Mouse (Mus musculus) heart, embryonic 11.5 days (tissue): Measurements from ENCODE around the gene Rai1. TPM values are rescaled to one million over a fixed set of nuclear protein-coding genes. Genes with fewer than 3 reads are reported as not detected.

Experiments
- ATAC-seq: fragments of 200-750 bp; cut with Nextera tagmentation; replicated peaks from 2 replicates; pipeline ENCODE4 v1.8.0; 2017; ENCODE audit warnings: moderate library complexity; ENCODE audit not compliant: insufficient number of reproducible peaks, low FRiP score, low TSS enrichment
- H3K27ac ChIP-seq: fragments of 300-500 bp; sonication (generic); 2 replicates; pipeline ENCODE4 v1.5.1; 2014; ENCODE audit warnings: mild to moderate bottlenecking, low read depth, low read length
- H3K27me3 ChIP-seq: fragments of 300-500 bp; sonication (generic); 2 replicates; pipeline ENCODE4 v1.6.1; 2014; ENCODE audit warnings: mild to moderate bottlenecking, low read length, mixed read lengths; ENCODE audit not compliant: control insufficient read depth, insufficient read depth
- H3K36me3 ChIP-seq: fragments of 300-500 bp; sonication (generic); 2 replicates; pipeline ENCODE4 v1.6.1; 2014; ENCODE audit warnings: mild to moderate bottlenecking, low read length, moderate library complexity, mixed read lengths; ENCODE audit not compliant: control insufficient read depth, insufficient read depth
- H3K4me1 ChIP-seq: fragments of 300-500 bp; sonication (generic); 2 replicates; pipeline ENCODE4 v1.6.1; 2014; ENCODE audit warnings: low read length; ENCODE audit not compliant: control insufficient read depth, insufficient read depth
- H3K4me2 ChIP-seq: fragments of 300-500 bp; sonication (generic); 2 replicates; pipeline ENCODE4 v1.6.1; 2014; ENCODE audit warnings: mild to moderate bottlenecking, moderate library complexity
- H3K4me3 ChIP-seq: fragments of 300-500 bp; sonication (generic); 2 replicates; pipeline ENCODE4 v1.5.1; 2014; ENCODE audit warnings: low read depth, low read length
- H3K9ac ChIP-seq: fragments of 300-500 bp; sonication (generic); 2 replicates; pipeline ENCODE4 v1.6.1; 2014; ENCODE audit warnings: mild to moderate bottlenecking, low read depth, low read length, moderate library complexity
- H3K9me3 ChIP-seq: fragments of 300-500 bp; sonication (generic); replicated peaks from 2 replicates; pipeline ENCODE4 v1.6.1; 2016; ENCODE audit warnings: low read length; ENCODE audit not compliant: control insufficient read depth
- WGBS: fragments of 180-500 bp; shearing (Covaris S2); extraction: QIAGEN DNeasy Blood & Tissue Kit; methylation state at CpG from one replicate; pipeline ENCODE4 v1.1.7; 2014; ENCODE audit not compliant: insufficient replicate concordance; 5-methylcytosine and 5-hydroxymethylcytosine counted together
- polyA plus RNA-seq: library from polyadenylated mRNA; unstranded; fragments of >200 nt; fragmentation: Nextera tagmentation; extraction: Ambion mirVana; gene quantifications from 2 replicates; pipeline ENCODE4 v1.2.1, GENCODE M21; 2014

The Rai1 gene
- polyA plus RNA-seq, 1 experiment from 2014 or later, result 24.4 TPM

- no peak overlapping the region for H3K4me2 ChIP-seq
- no peaks in the 10 kb centered on the region for H3K27me3 ChIP-seq
- WGBS, result 54% methylated on average over 4 of the region's 4 CpGs
- no peaks in the 10 kb centered on the region for H3K36me3 ChIP-seq
- no peak for ATAC-seq
- no peak overlapping the region for H3K9ac ChIP-seq
- no peak overlapping the region for H3K4me3 ChIP-seq
- H3K4me1 ChIP-seq, result peaks cover 27% of the 10 kb centered on the region
- no peaks in the 10 kb centered on the region for H3K9me3 ChIP-seq
- no peak overlapping the region for H3K27ac ChIP-seq
These were observed 119.9 kb downstream of the Rai1 start for GRCm38 (mm10) chr11:60224676-60225075.

DNA sequence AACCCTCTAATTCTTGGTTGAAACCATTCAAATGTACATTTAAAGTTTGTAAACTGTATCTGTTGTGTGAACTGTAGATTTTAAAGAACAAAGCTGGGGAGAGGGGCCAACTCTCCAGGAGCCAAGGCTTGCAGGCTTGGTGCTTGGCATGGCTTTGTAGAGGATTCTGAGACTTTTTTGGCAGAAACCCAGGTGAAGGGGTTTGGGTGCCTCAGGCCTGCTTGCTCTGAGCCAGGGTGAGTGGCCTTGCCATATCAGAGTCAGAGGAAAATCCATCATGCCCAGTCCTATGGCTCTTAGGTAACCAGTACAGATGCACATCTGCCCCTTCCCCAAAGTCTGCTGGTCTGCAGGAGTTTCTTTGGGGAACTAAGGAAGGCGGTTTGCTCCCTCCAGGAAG is 121.1 kb downstream of the Rai1 start:
- H3K9me3 ChIP-seq, result no peaks in the 10 kb centered on the region
- no peak for ATAC-seq
- H3K4me2 ChIP-seq, result no peak overlapping the region
- H3K27ac ChIP-seq, result no peak overlapping the region
- H3K36me3 ChIP-seq, result no peaks in the 10 kb centered on the region
- WGBS, result 70% methylated on average over 1 of the region's 1 CpGs
- H3K4me1 ChIP-seq, result peaks cover 26% of the 10 kb centered on the region
- no peak overlapping the region for H3K4me3 ChIP-seq
- no peak overlapping the region for H3K9ac ChIP-seq
- no peaks in the 10 kb centered on the region for H3K27me3 ChIP-seq

DNA sequence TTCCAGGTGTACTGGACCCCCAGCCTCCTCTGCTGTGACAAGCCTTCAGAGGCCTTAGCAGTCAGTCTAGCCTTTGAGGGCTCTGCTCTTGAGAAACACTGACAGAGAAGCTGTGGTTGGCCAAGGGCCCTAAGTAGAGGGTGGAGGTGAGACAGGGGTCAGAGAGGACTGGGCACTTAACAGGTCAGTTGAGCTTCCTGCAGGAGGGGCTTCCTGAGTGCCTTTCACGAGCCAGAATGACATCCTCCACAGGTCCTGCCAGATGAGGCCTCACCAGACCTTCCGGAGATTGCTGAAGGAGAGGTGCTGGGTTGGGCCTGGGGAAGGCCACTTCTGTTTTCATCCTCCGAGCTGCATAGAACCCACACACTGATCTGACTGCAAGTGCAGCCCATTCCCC is 123.7 kb downstream of the Rai1 start:
- peaks cover 29% of the 10 kb centered on the region for H3K4me1 ChIP-seq
- H3K4me3 ChIP-seq, result no peak overlapping the region
- H3K4me2 ChIP-seq, result no peak overlapping the region
- peak overlapping the region; percentile 16; the same call in 1 of the 2 replicates for H3K27ac ChIP-seq
- H3K9ac ChIP-seq, result peak overlapping the region; percentile 52; the same call in 1 of the 2 replicates
- no peaks in the 10 kb centered on the region for H3K36me3 ChIP-seq
- WGBS, result 30% methylated on average over 3 of the region's 3 CpGs
- H3K9me3 ChIP-seq, result no peaks in the 10 kb centered on the region
- no peaks in the 10 kb centered on the region for H3K27me3 ChIP-seq
- ATAC-seq, result no peak

DNA sequence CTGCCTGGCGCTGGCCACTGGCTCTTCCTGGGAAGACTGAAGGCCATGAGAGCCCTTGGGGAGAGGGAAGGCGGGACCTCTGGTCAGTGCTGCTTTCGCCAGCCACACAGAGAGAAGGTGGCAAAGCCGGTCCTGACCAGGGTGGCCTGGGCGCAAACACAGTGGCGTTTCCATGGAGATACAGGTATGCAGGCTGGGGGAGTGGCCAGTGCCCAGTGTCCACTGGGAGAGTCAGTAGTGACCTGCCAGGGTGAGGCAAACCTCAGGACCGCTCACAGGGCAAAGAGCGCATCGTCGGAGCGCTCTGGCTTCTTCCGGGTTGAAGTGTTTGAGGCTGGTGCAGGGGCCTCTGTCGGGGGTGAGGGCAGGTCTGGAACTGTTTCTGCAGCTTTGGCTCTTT is 125.0 kb downstream of the Rai1 start:
- 77% methylated on average over 13 of the region's 13 CpGs for WGBS
- Histone ChIP-seq H3K9me3 (no peaks in the 10 kb centered on the region), H3K36me3 (no peaks in the 10 kb centered on the region), H3K4me3 (no peak overlapping the region), H3K27ac (no peak overlapping the region), H3K27me3 (no peaks in the 10 kb centered on the region), H3K4me1 (peaks cover 28% of the 10 kb centered on the region), H3K9ac (peak overlapping the region; percentile 29; the same call in 1 of the 2 replicates), H3K4me2 (no peak overlapping the region)
- no peak for ATAC-seq

GRCm38 (mm10) chr11:60230512-60230911 is 125.7 kb downstream of the Rai1 start:
- Histone ChIP-seq H3K4me1 (peaks cover 28% of the 10 kb centered on the region), H3K27me3 (no peaks in the 10 kb centered on the region), H3K9ac (0 out of 2 replicates have a peak overlapping the region, but pooled peaks have one; percentile 29), H3K9me3 (no peaks in the 10 kb centered on the region), H3K36me3 (no peaks in the 10 kb centered on the region), H3K27ac (no peak overlapping the region), H3K4me3 (no peak overlapping the region), H3K4me2 (no peak overlapping the region)
- ATAC-seq, result no peak
- WGBS, result 89% methylated on average over 7 of the region's 7 CpGs

DNA sequence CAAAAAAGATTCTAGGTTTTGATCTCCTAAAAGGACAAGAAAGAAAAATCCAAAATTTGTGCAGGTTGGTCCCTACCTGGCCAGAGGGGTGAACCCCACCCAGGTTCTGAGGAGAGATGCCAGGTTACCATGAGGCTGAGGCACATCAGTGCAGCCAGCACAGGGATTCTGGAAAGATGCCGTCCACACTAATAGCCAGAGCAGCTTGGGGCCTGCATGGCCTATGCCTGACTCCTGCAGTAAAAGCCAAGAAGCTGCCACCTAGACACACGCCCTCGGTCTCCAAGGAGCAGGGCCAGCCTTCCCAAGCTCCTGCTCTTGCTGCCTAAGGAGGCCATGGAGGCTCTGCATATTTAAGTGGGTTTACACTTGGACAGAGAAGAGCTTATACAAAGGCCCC is 126.5 kb downstream of the Rai1 start:
- Histone ChIP-seq H3K4me3 (no peak overlapping the region), H3K27me3 (no peaks in the 10 kb centered on the region), H3K9me3 (no peaks in the 10 kb centered on the region), H3K36me3 (no peaks in the 10 kb centered on the region), H3K4me2 (no peak overlapping the region), H3K27ac (no peak overlapping the region), H3K4me1 (peaks cover 28% of the 10 kb centered on the region), H3K9ac (no peak overlapping the region)
- WGBS, result 76% methylated on average over 3 of the region's 3 CpGs
- no peak for ATAC-seq

GRCm38 (mm10) chr11:60231951-60232350 is 127.1 kb downstream of the Rai1 start:
- Histone ChIP-seq H3K4me3 (no peak overlapping the region), H3K9ac (no peak overlapping the region), H3K9me3 (no peaks in the 10 kb centered on the region), H3K4me1 (peaks cover 28% of the 10 kb centered on the region), H3K27me3 (no peaks in the 10 kb centered on the region), H3K27ac (no peak overlapping the region), H3K4me2 (no peak overlapping the region), H3K36me3 (no peaks in the 10 kb centered on the region)
- no peak for ATAC-seq
- 46% methylated on average over 4 of the region's 4 CpGs for WGBS

DNA sequence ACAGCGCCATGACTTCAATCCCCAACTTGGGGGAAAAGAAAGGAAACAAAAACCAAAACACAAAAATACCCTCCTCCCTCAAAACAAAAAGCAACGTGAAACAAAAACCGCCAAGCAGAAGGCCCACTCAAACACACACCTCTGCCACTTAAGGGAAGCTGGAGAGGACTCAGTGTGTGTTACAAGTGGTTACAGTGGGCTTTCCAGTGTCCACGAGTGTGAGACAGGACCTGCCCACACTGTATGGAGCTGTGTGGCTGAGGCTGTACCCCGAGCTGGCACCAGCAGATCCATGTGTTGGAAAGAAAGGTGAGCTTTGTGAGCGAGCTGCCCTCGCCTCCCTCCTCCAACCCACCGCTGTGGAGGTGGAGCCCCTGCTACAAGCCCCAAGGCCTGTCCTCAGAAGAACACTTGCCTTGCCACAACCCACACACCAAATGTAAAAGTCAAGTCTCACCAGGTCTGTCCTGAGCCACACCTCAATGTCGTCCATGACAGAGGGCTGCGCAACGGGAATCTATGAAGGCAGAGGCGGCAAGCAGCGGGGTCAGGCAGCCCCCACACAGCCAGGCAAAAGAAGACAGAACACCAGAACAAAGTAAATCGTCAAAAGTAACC is 127.7 kb downstream of the Rai1 start:
- WGBS, result 74% methylated on average over 14 of the region's 14 CpGs
- peaks cover 28% of the 10 kb centered on the region for H3K4me1 ChIP-seq
- no peak for ATAC-seq
- H3K27ac ChIP-seq, result 0 out of 2 replicates have a peak overlapping the region, but pooled peaks have one; percentile 24
- no peak overlapping the region for H3K9ac ChIP-seq
- H3K4me3 ChIP-seq, result no peak overlapping the region
- H3K4me2 ChIP-seq, result no peak overlapping the region
- H3K9me3 ChIP-seq, result no peaks in the 10 kb centered on the region
- H3K36me3 ChIP-seq, result no peaks in the 10 kb centered on the region
- no peaks in the 10 kb centered on the region for H3K27me3 ChIP-seq

- Histone ChIP-seq H3K4me3 (no peak overlapping the region), H3K36me3 (no peaks in the 10 kb centered on the region), H3K27me3 (no peaks in the 10 kb centered on the region), H3K4me2 (no peak overlapping the region), H3K27ac (0 out of 2 replicates have a peak overlapping the region, but pooled peaks have one; percentile 24), H3K9ac (no peak overlapping the region), H3K9me3 (no peaks in the 10 kb centered on the region), H3K4me1 (peaks cover 26% of the 10 kb centered on the region)
- WGBS, result 74% methylated on average over 8 of the region's 8 CpGs
- ATAC-seq, result no peak
These were observed 128.4 kb downstream of the Rai1 start for GRCm38 (mm10) chr11:60233235-60233634.
